Mouse (Mus musculus): Measurements from ENCODE around the gene Olfr591. TPM values are rescaled to one million over a fixed set of nuclear protein-coding genes. Genes with fewer than 3 reads are reported as not detected.

Olfr591 gene
- polyA plus RNA-seq, 1 experiment from 2014 or later, result not detected

GRCm38 (mm10) chr7:103119406-103119805 is 58.7 kb downstream of the Olfr591 start:
- H3K27ac ChIP-seq (ENCODE audit: low read length), result no peak overlapping the region
- H3K9me3 ChIP-seq (replicated peaks; ENCODE audit: control insufficient read depth, low read length), result no peaks in the 10 kb centered on the region
- H3K4me2 ChIP-seq (ENCODE audit: low read depth, low read length), result no peak overlapping the region
- H3K4me1 ChIP-seq (ENCODE audit: control insufficient read depth, insufficient read depth, low read length), result no peaks in the 10 kb centered on the region
- no peaks in the 10 kb centered on the region for H3K27me3 ChIP-seq (ENCODE audit: control insufficient read depth, insufficient read depth, low read length)
- H3K36me3 ChIP-seq (ENCODE audit: control insufficient read depth, insufficient read depth, low read length), result no peaks in the 10 kb centered on the region
- ATAC-seq (ENCODE audit: insufficient read depth, low FRiP score), result no peak
- WGBS, result 39% methylated on average over 3 of the region's 3 CpGs
- no peak overlapping the region for H3K4me3 ChIP-seq (replicated peaks; ENCODE audit: low read length)
- no peak overlapping the region for H3K9ac ChIP-seq (ENCODE audit: low read length)

Other genes with a start within 250 kb of the Olfr591 start
- not detected in 2 replicates for gene Olfr573-ps1, start 235.8 kb downstream of the Olfr591 start, polyA plus RNA-seq (2015; fragmentation: Nextera tagmentation; extraction: Ambion mirVana)
- not detected in 2 replicates for gene Olfr574, start 229.9 kb downstream of the Olfr591 start, polyA plus RNA-seq (2015; fragmentation: Nextera tagmentation; extraction: Ambion mirVana)
- gene Olfr575, start 219.6 kb downstream of the Olfr591 start, polyA plus RNA-seq (2015; fragmentation: Nextera tagmentation; extraction: Ambion mirVana), result not detected in 2 replicates
- not detected in 2 replicates for gene Olfr576, start 215.7 kb downstream of the Olfr591 start, polyA plus RNA-seq (2015; fragmentation: Nextera tagmentation; extraction: Ambion mirVana)
- gene Olfr577, start 202.4 kb downstream of the Olfr591 start, polyA plus RNA-seq (2015; fragmentation: Nextera tagmentation; extraction: Ambion mirVana), result not detected in 2 replicates
- gene Olfr578, start 189.0 kb downstream of the Olfr591 start, polyA plus RNA-seq (2015; fragmentation: Nextera tagmentation; extraction: Ambion mirVana), result not detected in 2 replicates
- not detected in 2 replicates for gene Olfr582, start 140.3 kb downstream of the Olfr591 start, polyA plus RNA-seq (2015; fragmentation: Nextera tagmentation; extraction: Ambion mirVana)
- gene Olfr583, start 127.0 kb downstream of the Olfr591 start, polyA plus RNA-seq (2015; fragmentation: Nextera tagmentation; extraction: Ambion mirVana), result not detected in 2 replicates
- not detected in 2 replicates for gene Olfr584, start 96.5 kb downstream of the Olfr591 start, polyA plus RNA-seq (2015; fragmentation: Nextera tagmentation; extraction: Ambion mirVana)
- gene Olfr585, start 80.6 kb downstream of the Olfr591 start, polyA plus RNA-seq (2015; fragmentation: Nextera tagmentation; extraction: Ambion mirVana), result not detected in 2 replicates
- gene Olfr586, start 52.7 kb downstream of the Olfr591 start, polyA plus RNA-seq (2015; fragmentation: Nextera tagmentation; extraction: Ambion mirVana), result not detected in 2 replicates
- gene Olfr588-ps1, start 37.5 kb downstream of the Olfr591 start, polyA plus RNA-seq (2015; fragmentation: Nextera tagmentation; extraction: Ambion mirVana), result not detected in 2 replicates
- gene Olfr589, start 22.0 kb downstream of the Olfr591 start, polyA plus RNA-seq (2015; fragmentation: Nextera tagmentation; extraction: Ambion mirVana), result not detected in 2 replicates
- not detected in 2 replicates for gene Olfr592, start 6.5 kb upstream of the Olfr591 start, polyA plus RNA-seq (2015; fragmentation: Nextera tagmentation; extraction: Ambion mirVana)
- not detected in 2 replicates for gene Olfr593, start 33.5 kb upstream of the Olfr591 start, polyA plus RNA-seq (2015; fragmentation: Nextera tagmentation; extraction: Ambion mirVana)
- gene Olfr594, start 38.7 kb upstream of the Olfr591 start, polyA plus RNA-seq (2015; fragmentation: Nextera tagmentation; extraction: Ambion mirVana), result not detected in 2 replicates
- not detected in 2 replicates for gene Usp17ld, start 74.2 kb upstream of the Olfr591 start, polyA plus RNA-seq (2015; fragmentation: Nextera tagmentation; extraction: Ambion mirVana)
- gene Olfr596, start 127.3 kb upstream of the Olfr591 start, polyA plus RNA-seq (2015; fragmentation: Nextera tagmentation; extraction: Ambion mirVana), result not detected in 2 replicates
- not detected in 2 replicates for gene Olfr597, start 138.0 kb upstream of the Olfr591 start, polyA plus RNA-seq (2015; fragmentation: Nextera tagmentation; extraction: Ambion mirVana)
- not detected in 2 replicates for gene Olfr598, start 145.2 kb upstream of the Olfr591 start, polyA plus RNA-seq (2015; fragmentation: Nextera tagmentation; extraction: Ambion mirVana)
- not detected in 2 replicates for gene Olfr599, start 157.6 kb upstream of the Olfr591 start, polyA plus RNA-seq (2015; fragmentation: Nextera tagmentation; extraction: Ambion mirVana)
- gene Olfr600, start 171.3 kb upstream of the Olfr591 start, polyA plus RNA-seq (2015; fragmentation: Nextera tagmentation; extraction: Ambion mirVana), result not detected in 2 replicates
- not detected in 2 replicates for gene Olfr601, start 184.3 kb upstream of the Olfr591 start, polyA plus RNA-seq (2015; fragmentation: Nextera tagmentation; extraction: Ambion mirVana)
- not detected in 2 replicates for gene Olfr603, start 207.8 kb upstream of the Olfr591 start, polyA plus RNA-seq (2015; fragmentation: Nextera tagmentation; extraction: Ambion mirVana)
- gene Usp17lc, start 236.7 kb upstream of the Olfr591 start, polyA plus RNA-seq (2015; fragmentation: Nextera tagmentation; extraction: Ambion mirVana), result not detected in 2 replicates